ENCODE assay signal across 10 mouse cellular contexts in genomic region chr8:35882638-35883455, GRCm38 (mm10).
DNase-seq lines count a peak whose midpoint lies in the region; ATAC-seq lines count a peak whose summit lies in the region.
"Had no signal": no experiment of that assay in that cellular context is flagged by ENCODE, and none has a peak within 500 bp of the region (broad histone marks: within the 10 kb centered on the region; RNA-seq: fewer than 3 reads in every experiment).

No protein-coding gene starts in this region.

- no peaks in the 10 kb centered on the region for H3K27me3 ChIP-seq in kidney, embryonic 14.5 days (ENCODE audit: control insufficient read depth, insufficient read depth, low read length)
- H3K27me3 ChIP-seq: liver, embryonic 15.5 days had no signal

- peak; percentile 48 for DNase-seq in kidney, adult 11 months
- DNase-seq in adrenal gland, adult 2 months = peak; percentile 33
- DNase-seq in gastrocnemius, adult 18-20 months (ENCODE audit: low spot score) = peak; percentile 36
- DNase-seq in kidney, adult 8-10 months = peak; percentile 49 to 61
- no peak for DNase-seq in T-cell, adult 2 months (ENCODE audit: low spot score)
- no peak for DNase-seq in ovary, postnatal 36 days (ENCODE audit: low spot score)
- DNase-seq in layer of hippocampus, adult 8-10 months (ENCODE audit: low spot score in 2 of 2) = no peak

- H3K4me2 ChIP-seq in kidney, embryonic 14.5 days (replicated peaks; ENCODE audit: low read depth, low read length) = no peak overlapping the region
- H3K4me2 ChIP-seq: liver, embryonic 15.5 days had no signal

- H3K9me3 ChIP-seq in kidney, embryonic 14.5 days (ENCODE audit: control insufficient read depth, low read length) = no peaks in the 10 kb centered on the region
- H3K9me3 ChIP-seq: G1E; liver, embryonic 15.5 days had no signal

- H3K36me3 ChIP-seq in kidney, embryonic 14.5 days (ENCODE audit: control insufficient read depth, insufficient read depth, low read length) = no peaks in the 10 kb centered on the region
- H3K36me3 ChIP-seq: G1E; liver, embryonic 15.5 days had no signal

- H3K4me3 ChIP-seq in kidney, embryonic 14.5 days (ENCODE audit: low read length) = no peak overlapping the region
- H3K4me3 ChIP-seq: liver, embryonic 15.5 days had no signal

- H3K27ac ChIP-seq in kidney, embryonic 14.5 days (ENCODE audit: low read depth, low read length) = no peak overlapping the region
- H3K27ac ChIP-seq: liver, embryonic 15.5 days had no signal

- H3K4me1 ChIP-seq in kidney, embryonic 14.5 days (ENCODE audit: control insufficient read depth, insufficient read depth, low read length) = no peaks in the 10 kb centered on the region
- H3K4me1 ChIP-seq: liver, embryonic 15.5 days had no signal

- ATAC-seq in kidney, embryonic 14.5 days (ENCODE audit: low FRiP score, low TSS enrichment) = no peak

- WGBS in kidney, embryonic 14.5 days = 24% methylated on average over 12 of the region's 12 CpGs

- no peak overlapping the region for H3K9ac ChIP-seq in kidney, embryonic 14.5 days (ENCODE audit: low read depth, low read length)
- H3K9ac ChIP-seq: liver, embryonic 15.5 days had no signal

Comparison
In these comparisons a context has a peak if more than half of its experiments do, and no peak if none do; other contexts are left out.
1. DNase-seq: peak in kidney, adult 11 months (single experiment), adrenal gland, adult 2 months (single experiment), gastrocnemius, adult 18-20 months (single experiment) and kidney, adult 8-10 months (2 of 2); none in T-cell, adult 2 months (single experiment), ovary, postnatal 36 days (single experiment) and layer of hippocampus, adult 8-10 months (0 of 2).